In the genomic region with DNA sequence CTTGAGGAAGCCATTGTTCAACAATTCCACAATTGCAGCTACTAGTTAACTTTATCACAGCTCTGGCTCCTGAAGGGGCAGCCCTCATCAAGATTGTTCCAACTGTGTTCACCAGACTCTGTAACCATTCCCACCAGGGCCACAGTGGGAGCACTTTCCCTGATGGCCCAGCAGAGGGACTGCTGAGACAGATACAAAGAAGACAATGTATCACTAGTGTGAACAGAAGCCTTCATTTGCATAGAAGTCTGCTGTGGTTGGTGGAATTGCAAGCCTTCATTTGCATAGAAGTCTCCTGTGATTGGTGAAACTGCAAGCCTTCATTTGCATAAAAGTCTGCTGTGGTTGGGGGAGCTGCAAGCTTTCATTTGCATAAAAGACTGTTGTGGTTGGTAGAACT, we compare ENCODE assay signal across 26 mouse cellular contexts.
DNase-seq lines count a peak whose midpoint lies in the region; ATAC-seq and TF ChIP-seq lines count a peak whose summit lies in the region.
"Had no signal": no experiment of that assay in that cellular context is flagged by ENCODE, and none has a peak within 500 bp of the region (broad histone marks: within the 10 kb centered on the region; RNA-seq: fewer than 3 reads in every experiment).

No protein-coding gene starts in this region.

- ATAC-seq in forebrain, postnatal 0 days = peak; percentile 43; the same call in 1 of the 2 replicates
- ATAC-seq in forebrain, embryonic 14.5 days = no peak
- ATAC-seq: forebrain, embryonic 13.5 days; hindbrain, embryonic 16.5 days; intestine, embryonic 16.5 days; midbrain, embryonic 13.5 days had no signal

- no peaks in the 10 kb centered on the region for H3K9me3 ChIP-seq in forebrain, postnatal 0 days (ENCODE audit: low read length)
- no peaks in the 10 kb centered on the region for H3K9me3 ChIP-seq in forebrain, embryonic 14.5 days (replicated peaks; ENCODE audit: control insufficient read depth, low read length)
- no peaks in the 10 kb centered on the region for H3K9me3 ChIP-seq in ES-Bruce4 (replicated peaks; ENCODE audit: control insufficient read depth, insufficient read depth, low read length, poor library complexity, severe bottlenecking)
- H3K9me3 ChIP-seq in hindbrain, embryonic 10.5 days = no peaks in the 10 kb centered on the region; the same call in 1 of the 2 replicates
- H3K9me3 ChIP-seq: heart, embryonic 12.5 days had no signal

- TF ChIP-seq POLR2A in ES-Bruce4 (IDR thresholded peaks at IDR 0.05; ENCODE audit: insufficient read depth, low read length) = no peak

- H3K4me3 ChIP-seq in forebrain, postnatal 0 days (ENCODE audit: low read depth, low read length) = no peak overlapping the region
- no peak overlapping the region for H3K4me3 ChIP-seq in forebrain, embryonic 14.5 days (ENCODE audit: low read depth, low read length)
- no peak overlapping the region for H3K4me3 ChIP-seq in left cerebral cortex, adult 2 months
- H3K4me3 ChIP-seq in ES-Bruce4 (ENCODE audit: low read depth, low read length) = no peak overlapping the region
- H3K4me3 ChIP-seq in hindbrain, embryonic 10.5 days = no peak overlapping the region
- H3K4me3 ChIP-seq: forebrain, embryonic 13.5 days; heart, adult 2 months; heart, embryonic 12.5 days; megakaryocyte, embryonic 14.5 days; midbrain, embryonic 13.5 days had no signal

- no peak for DNase-seq in forebrain, postnatal 0 days
- DNase-seq in forebrain, embryonic 14.5 days (ENCODE audit: low spot score) = no peak
- no peak for DNase-seq in left cerebral cortex, adult 2 months (ENCODE audit: extremely low spot score in 1 of 2, low spot score in 2 of 2)
- no peak for DNase-seq in left cerebral cortex, postnatal 25 days (ENCODE audit: low spot score in 2 of 2)
- DNase-seq in ZHBTc4 (ENCODE audit: low read depth, low spot score) = peak; percentile 65
- no peak for DNase-seq in urinary bladder, postnatal 36 days (ENCODE audit: low spot score in 2 of 2)
- no peak for DNase-seq in hindbrain, embryonic 10.5 days (ENCODE audit: low spot score)
- DNase-seq: adrenal gland, postnatal 36 days; cerebellum, adult 2 months; gastrocnemius, postnatal 25 days; heart, adult 2 months; kidney, adult 9 months; kidney, postnatal 10 days; left cerebral cortex, postnatal 4 days; lung, adult 2 months; thymus, adult 18-20 months; thymus, postnatal 25 days had no signal

- H3K4me2 ChIP-seq in forebrain, postnatal 0 days (ENCODE audit: low read depth) = no peak overlapping the region
- H3K4me2 ChIP-seq in forebrain, embryonic 14.5 days (ENCODE audit: low read length) = no peak overlapping the region
- H3K4me2 ChIP-seq: forebrain, embryonic 13.5 days; heart, embryonic 12.5 days; midbrain, embryonic 13.5 days had no signal

- TF ChIP-seq EP300 in ES-Bruce4 (IDR thresholded peaks at IDR 0.05; ENCODE audit: insufficient read depth, low read depth, low read length) = no peak

- no peaks in the 10 kb centered on the region for H3K4me1 ChIP-seq in forebrain, postnatal 0 days (ENCODE audit: insufficient read depth)
- H3K4me1 ChIP-seq in forebrain, embryonic 14.5 days (ENCODE audit: control insufficient read depth, insufficient read depth, low read length) = no peaks in the 10 kb centered on the region
- peaks cover 4% of the 10 kb centered on the region for H3K4me1 ChIP-seq in ES-Bruce4 (ENCODE audit: control insufficient read depth, insufficient read depth, low read length)
- H3K4me1 ChIP-seq in hindbrain, embryonic 10.5 days (replicated peaks) = no peaks in the 10 kb centered on the region; the same call in 1 of the 2 replicates
- H3K4me1 ChIP-seq: forebrain, embryonic 13.5 days; heart, embryonic 12.5 days; megakaryocyte, embryonic 14.5 days; midbrain, embryonic 13.5 days had no signal

- H3K36me3 ChIP-seq in forebrain, postnatal 0 days (ENCODE audit: insufficient read depth) = no peaks in the 10 kb centered on the region
- no peaks in the 10 kb centered on the region for H3K36me3 ChIP-seq in forebrain, embryonic 14.5 days (ENCODE audit: control insufficient read depth, insufficient read depth, low read length)
- H3K36me3 ChIP-seq in ES-Bruce4 (ENCODE audit: control insufficient read depth, insufficient read depth, low read length, poor library complexity, severe bottlenecking) = no peaks in the 10 kb centered on the region
- H3K36me3 ChIP-seq in hindbrain, embryonic 10.5 days = no peaks in the 10 kb centered on the region
- H3K36me3 ChIP-seq: heart, embryonic 12.5 days; midbrain, embryonic 13.5 days had no signal

- no peak overlapping the region for H3K9ac ChIP-seq in forebrain, postnatal 0 days
- no peak overlapping the region for H3K9ac ChIP-seq in forebrain, embryonic 14.5 days (ENCODE audit: low read length)
- no peak overlapping the region for H3K9ac ChIP-seq in ES-Bruce4 (ENCODE audit: low read depth, poor library complexity, severe bottlenecking)
- H3K9ac ChIP-seq: forebrain, embryonic 13.5 days; heart, embryonic 12.5 days; liver, embryonic 14.5 days; midbrain, embryonic 13.5 days had no signal

- no peaks in the 10 kb centered on the region for H3K27me3 ChIP-seq in forebrain, postnatal 0 days (ENCODE audit: insufficient read depth, low read length)
- no peaks in the 10 kb centered on the region for H3K27me3 ChIP-seq in forebrain, embryonic 14.5 days (replicated peaks; ENCODE audit: control insufficient read depth, insufficient read depth, low read length)
- H3K27me3 ChIP-seq in ES-Bruce4 (ENCODE audit: control insufficient read depth, insufficient read depth, low read length, poor library complexity, severe bottlenecking) = no peaks in the 10 kb centered on the region
- no peaks in the 10 kb centered on the region for H3K27me3 ChIP-seq in hindbrain, embryonic 10.5 days (ENCODE audit: insufficient read depth, poor library complexity, severe bottlenecking)
- H3K27me3 ChIP-seq: forebrain, embryonic 13.5 days; megakaryocyte, embryonic 14.5 days; midbrain, embryonic 13.5 days had no signal

- intact Hi-C loops in left cerebral cortex, adult 2 months (cut with DNase I) = no loop called here
- intact Hi-C loops in left cerebral cortex, postnatal 25 days (cut with DNase I) = no loop called here

- peak; percentile 33; the same call in 1 of the 2 replicates for TF ChIP-seq CTCF in forebrain, postnatal 0 days (IDR thresholded peaks at IDR 0.05; ENCODE audit: low read depth)
- TF ChIP-seq CTCF in left cerebral cortex, adult 2 months (IDR thresholded peaks at IDR 0.05) = peak; percentile 21
- TF ChIP-seq CTCF in ES-Bruce4 (IDR thresholded peaks at IDR 0.05; ENCODE audit: low read depth, low read length) = no peak

- H3K27ac ChIP-seq in forebrain, postnatal 0 days (ENCODE audit: low read depth, low read length) = no peak overlapping the region
- no peak overlapping the region for H3K27ac ChIP-seq in forebrain, embryonic 14.5 days (ENCODE audit: low read depth, low read length)
- H3K27ac ChIP-seq in left cerebral cortex, adult 2 months = no peak overlapping the region
- H3K27ac ChIP-seq in ES-Bruce4 (ENCODE audit: insufficient read depth, low read length) = peak overlapping the region; percentile 43
- H3K27ac ChIP-seq in hindbrain, embryonic 10.5 days = no peak overlapping the region
- H3K27ac ChIP-seq: forebrain, embryonic 13.5 days; heart, adult 2 months; liver, embryonic 14.5 days; midbrain, embryonic 13.5 days; stomach, postnatal 0 days had no signal
